Mouse (Mus musculus): ENCODE data around the gene Hectd4. TPM values are rescaled to one million over a fixed set of nuclear protein-coding genes. Genes with fewer than 3 reads are reported as not detected.
A peak's percentile ranks its signal among the peaks of the same experiment; 100 is the strongest.
"Not testable (repeated sequence)": the region's sequence is repeated elsewhere in the genome, so short reads cannot be mapped to it uniquely, and the experiment has no call there.

The Hectd4 gene
- polyA plus RNA-seq, 1 experiment = 8.6 TPM

GRCm38 (mm10) chr5:121216126-121216446, 3.9 kb upstream of the Hectd4 start:
- peaks cover 24% of the 10 kb centered on the region for H3K4me1 ChIP-seq

GRCm38 (mm10) chr5:121216584-121217312, 3.3 kb upstream of the Hectd4 start:
- H3K9me3 ChIP-seq; H3K4me3 ChIP-seq (replicated peaks); H3K27me3 ChIP-seq (replicated peaks): not testable (repeated sequence)
- Histone ChIP-seq H3K4me1 (peaks cover 30% of the 10 kb centered on the region), H3K36me3 (replicated peaks; ENCODE audit: low read length) (peaks cover 21% of the 10 kb centered on the region)

More at GRCm38 (mm10) chr5:121216126-121216446, 3.9 kb upstream of the Hectd4 start:
- Histone ChIP-seq H3K9me3 (no peaks in the 10 kb centered on the region), H3K36me3 (replicated peaks; ENCODE audit: low read length) (peaks cover 28% of the 10 kb centered on the region), H3K4me3 (replicated peaks) (peak overlapping the region; percentile 51), H3K27me3 (replicated peaks) (no peaks in the 10 kb centered on the region)
- TF ChIP-seq FLI1 (IDR thresholded peaks at IDR 0.05; ENCODE audit: low read length) (no peak), GATA1 (IDR thresholded peaks at IDR 0.05; ENCODE audit: borderline replicate concordance, low read length) (no peak)

GRCm38 (mm10) chr5:121217313-121217634, 2.7 kb upstream of the Hectd4 start:
- Histone ChIP-seq H3K4me1 (peaks cover 35% of the 10 kb centered on the region), H3K27me3 (replicated peaks) (no peaks in the 10 kb centered on the region), H3K4me3 (replicated peaks) (no peak overlapping the region), H3K9me3 (no peaks in the 10 kb centered on the region), H3K36me3 (replicated peaks; ENCODE audit: low read length) (peaks cover 16% of the 10 kb centered on the region)
- TF ChIP-seq FLI1 (IDR thresholded peaks at IDR 0.05; ENCODE audit: low read length) (no peak), GATA1 (IDR thresholded peaks at IDR 0.05; ENCODE audit: borderline replicate concordance, low read length) (no peak)

GRCm38 (mm10) chr5:121219190-121219589, 829 bp upstream of the Hectd4 start:
- H3K4me1 ChIP-seq = peaks cover 44% of the 10 kb centered on the region
- TF ChIP-seq FLI1 (IDR thresholded peaks at IDR 0.05; ENCODE audit: low read length) (no peak), GATA1 (IDR thresholded peaks at IDR 0.05; ENCODE audit: borderline replicate concordance, low read length) (no peak)
- H3K27me3 ChIP-seq (replicated peaks) = no peaks in the 10 kb centered on the region
- no peak overlapping the region for H3K4me3 ChIP-seq (replicated peaks)
- H3K9me3 ChIP-seq = no peaks in the 10 kb centered on the region
- H3K36me3 ChIP-seq (replicated peaks; ENCODE audit: low read length) = peaks cover 2% of the 10 kb centered on the region

GRCm38 (mm10) chr5:121220732-121221301, 798 bp downstream of the Hectd4 start:
- Histone ChIP-seq H3K9me3 (no peaks in the 10 kb centered on the region), H3K36me3 (replicated peaks; ENCODE audit: low read length) (peaks cover 8% of the 10 kb centered on the region), H3K4me1 (peaks cover 56% of the 10 kb centered on the region), H3K4me3 (replicated peaks) (peak overlapping the region; percentile 95), H3K27me3 (replicated peaks) (no peaks in the 10 kb centered on the region)
- TF ChIP-seq FLI1 (IDR thresholded peaks at IDR 0.05; ENCODE audit: low read length) (no peak), GATA1 (IDR thresholded peaks at IDR 0.05; ENCODE audit: borderline replicate concordance, low read length) (no peak)

GRCm38 (mm10) chr5:121221328-121221850, 1.4 kb downstream of the Hectd4 start:
- H3K9me3 ChIP-seq = no peaks in the 10 kb centered on the region
- peaks cover 56% of the 10 kb centered on the region for H3K4me1 ChIP-seq
- peak overlapping the region; percentile 95 for H3K4me3 ChIP-seq (replicated peaks)
- peaks cover 12% of the 10 kb centered on the region for H3K36me3 ChIP-seq (replicated peaks; ENCODE audit: low read length)
- H3K27me3 ChIP-seq (replicated peaks) = no peaks in the 10 kb centered on the region
- TF ChIP-seq GATA1 (IDR thresholded peaks at IDR 0.05; ENCODE audit: borderline replicate concordance, low read length) = no peak
- TF ChIP-seq FLI1 (IDR thresholded peaks at IDR 0.05; ENCODE audit: low read length) = no peak

- Histone ChIP-seq H3K4me1 (peaks cover 70% of the 10 kb centered on the region), H3K36me3 (replicated peaks; ENCODE audit: low read length) (peaks cover 24% of the 10 kb centered on the region)
- H3K27me3 ChIP-seq (replicated peaks); H3K9me3 ChIP-seq; H3K4me3 ChIP-seq (replicated peaks): not testable (repeated sequence)
Observed at GRCm38 (mm10) chr5:121224020-121224419, 4.0 kb downstream of the Hectd4 start.

GRCm38 (mm10) chr5:121224856-121225255, 4.8 kb downstream of the Hectd4 start:
- H3K36me3 ChIP-seq (replicated peaks; ENCODE audit: low read length) = peaks cover 29% of the 10 kb centered on the region
- H3K4me3 ChIP-seq (replicated peaks) = no peak overlapping the region
- no peaks in the 10 kb centered on the region for H3K27me3 ChIP-seq (replicated peaks)
- H3K9me3 ChIP-seq = no peaks in the 10 kb centered on the region
- peaks cover 71% of the 10 kb centered on the region for H3K4me1 ChIP-seq
- no peak for TF ChIP-seq GATA1 (IDR thresholded peaks at IDR 0.05; ENCODE audit: borderline replicate concordance, low read length)
- TF ChIP-seq FLI1 (IDR thresholded peaks at IDR 0.05; ENCODE audit: low read length) = no peak

- Histone ChIP-seq H3K36me3 (replicated peaks; ENCODE audit: low read length) (peaks cover 39% of the 10 kb centered on the region), H3K4me3 (replicated peaks) (no peak overlapping the region), H3K27me3 (replicated peaks) (no peaks in the 10 kb centered on the region), H3K9me3 (no peaks in the 10 kb centered on the region), H3K4me1 (peaks cover 80% of the 10 kb centered on the region)
- TF ChIP-seq GATA1 (IDR thresholded peaks at IDR 0.05; ENCODE audit: borderline replicate concordance, low read length) (no peak), FLI1 (IDR thresholded peaks at IDR 0.05; ENCODE audit: low read length) (no peak)
Observed at GRCm38 (mm10) chr5:121225854-121226253, 5.8 kb downstream of the Hectd4 start.

- Histone ChIP-seq H3K27me3 (replicated peaks) (no peaks in the 10 kb centered on the region), H3K4me1 (peaks cover 82% of the 10 kb centered on the region), H3K9me3 (no peaks in the 10 kb centered on the region), H3K4me3 (replicated peaks) (no peak overlapping the region), H3K36me3 (replicated peaks; ENCODE audit: low read length) (peaks cover 42% of the 10 kb centered on the region)
- TF ChIP-seq GATA1 (IDR thresholded peaks at IDR 0.05; ENCODE audit: borderline replicate concordance, low read length) (no peak), FLI1 (IDR thresholded peaks at IDR 0.05; ENCODE audit: low read length) (no peak)
Observed at GRCm38 (mm10) chr5:121226406-121226805, 6.4 kb downstream of the Hectd4 start.

All from megakaryocyte, embryonic 14.5 days (primary cell).